Mouse (Mus musculus): ENCODE data around the gene Camk2n1. TPM values are rescaled to one million over a fixed set of nuclear protein-coding genes. Genes with fewer than 3 reads are reported as not detected.
A peak's percentile ranks its signal among the peaks of the same experiment; 100 is the strongest.

Camk2n1 gene
- polyA plus RNA-seq, 1 experiment from 2014 or later: 2.7 TPM

DNA sequence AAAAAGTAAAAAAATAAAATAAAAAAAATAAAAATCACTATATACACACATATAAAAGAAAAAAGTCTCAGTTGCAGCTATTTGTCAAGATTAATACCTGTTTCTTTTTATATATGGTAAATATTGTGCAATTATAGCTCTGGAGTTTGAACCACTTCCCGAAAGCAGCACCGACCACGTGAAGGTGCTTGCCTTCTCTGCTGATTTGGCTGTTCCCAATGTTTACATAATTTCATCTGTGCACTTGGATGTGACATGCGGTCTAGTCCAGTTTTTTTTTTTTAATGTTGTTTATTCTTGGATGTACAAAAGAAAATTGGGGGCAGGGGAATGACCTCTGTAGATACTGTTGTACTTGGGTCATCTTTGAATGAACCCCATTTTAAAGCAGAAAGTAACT, 3.0 kb downstream of the Camk2n1 start:
- DNase-seq (ENCODE audit: low spot score): no peak
- Histone ChIP-seq H3K4me3 (ENCODE audit: low read depth, low read length) (no peak overlapping the region), H3K4me2 (ENCODE audit: low read depth, low read length) (no peak overlapping the region), H3K36me3 (replicated peaks; ENCODE audit: control insufficient read depth, insufficient read depth, low read depth, low read length) (no peaks in the 10 kb centered on the region), H3K9ac (replicated peaks; ENCODE audit: low read length) (no peak overlapping the region), H3K27ac (replicated peaks; ENCODE audit: low read depth, low read length) (no peak overlapping the region), H3K4me1 (ENCODE audit: control insufficient read depth, insufficient read depth, low read length) (peaks cover 6% of the 10 kb centered on the region), H3K9me3 (replicated peaks; ENCODE audit: control insufficient read depth, low read length) (no peaks in the 10 kb centered on the region), H3K27me3 (ENCODE audit: control insufficient read depth, insufficient read depth, low read length) (peaks cover 19% of the 10 kb centered on the region)
- no peak for ATAC-seq (replicated peaks; ENCODE audit: insufficient number of reproducible peaks, low FRiP score, low TSS enrichment, low read depth)
- WGBS: 41% methylated on average over 4 of the region's 4 CpGs

- Histone ChIP-seq H3K9ac (replicated peaks; ENCODE audit: low read length) (no peak overlapping the region), H3K9me3 (replicated peaks; ENCODE audit: control insufficient read depth, low read length) (no peaks in the 10 kb centered on the region), H3K27ac (replicated peaks; ENCODE audit: low read depth, low read length) (no peak overlapping the region), H3K4me2 (ENCODE audit: low read depth, low read length) (no peak overlapping the region), H3K27me3 (ENCODE audit: control insufficient read depth, insufficient read depth, low read length) (peaks cover 18% of the 10 kb centered on the region), H3K4me1 (ENCODE audit: control insufficient read depth, insufficient read depth, low read length) (peaks cover 8% of the 10 kb centered on the region), H3K36me3 (replicated peaks; ENCODE audit: control insufficient read depth, insufficient read depth, low read depth, low read length) (no peaks in the 10 kb centered on the region), H3K4me3 (ENCODE audit: low read depth, low read length) (no peak overlapping the region)
- WGBS: 73% methylated on average over 7 of the region's 7 CpGs
- no peak for DNase-seq (ENCODE audit: low spot score)
- no peak for ATAC-seq (replicated peaks; ENCODE audit: insufficient number of reproducible peaks, low FRiP score, low TSS enrichment, low read depth)
Measured at GRCm38 (mm10) chr4:138458171-138458570, 4.1 kb downstream of the Camk2n1 start.

GRCm38 (mm10) chr4:138458735-138459440, 4.8 kb downstream of the Camk2n1 start:
- H3K4me2 ChIP-seq (ENCODE audit: low read depth, low read length): no peak overlapping the region
- no peaks in the 10 kb centered on the region for H3K9me3 ChIP-seq (replicated peaks; ENCODE audit: control insufficient read depth, low read length)
- H3K4me3 ChIP-seq (ENCODE audit: low read depth, low read length): no peak overlapping the region
- peaks cover 13% of the 10 kb centered on the region for H3K27me3 ChIP-seq (ENCODE audit: control insufficient read depth, insufficient read depth, low read length)
- WGBS: 44% methylated on average over 5 of the region's 5 CpGs
- no peak overlapping the region for H3K27ac ChIP-seq (replicated peaks; ENCODE audit: low read depth, low read length)
- peaks cover 3% of the 10 kb centered on the region for H3K4me1 ChIP-seq (ENCODE audit: control insufficient read depth, insufficient read depth, low read length)
- no peak overlapping the region for H3K9ac ChIP-seq (replicated peaks; ENCODE audit: low read length)
- no peak for ATAC-seq (replicated peaks; ENCODE audit: insufficient number of reproducible peaks, low FRiP score, low TSS enrichment, low read depth)
- no peaks in the 10 kb centered on the region for H3K36me3 ChIP-seq (replicated peaks; ENCODE audit: control insufficient read depth, insufficient read depth, low read depth, low read length)
- no peak for DNase-seq (ENCODE audit: low spot score)

DNA sequence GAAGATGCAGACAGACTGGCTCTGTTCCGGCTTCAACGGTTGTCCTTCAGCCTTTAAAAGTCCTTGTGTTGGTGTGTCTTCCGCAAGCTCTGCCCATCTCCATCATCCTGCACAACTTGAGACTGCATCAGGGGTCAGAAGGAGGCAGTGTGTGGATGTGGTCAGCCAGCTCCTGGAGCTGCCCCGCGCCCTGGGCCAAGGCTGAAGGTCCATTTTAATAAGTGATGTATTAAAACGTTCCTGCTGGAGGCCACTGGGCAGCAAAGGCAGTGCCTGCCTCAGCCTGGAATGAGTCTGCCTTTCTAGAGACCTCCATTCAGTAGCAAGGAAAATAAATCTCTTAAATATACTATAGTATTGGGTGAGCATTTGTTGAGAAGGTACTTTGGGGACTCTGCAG, 5.7 kb downstream of the Camk2n1 start:
- Histone ChIP-seq H3K27ac (replicated peaks; ENCODE audit: low read depth, low read length) (no peak overlapping the region), H3K4me3 (ENCODE audit: low read depth, low read length) (no peak overlapping the region), H3K9ac (replicated peaks; ENCODE audit: low read length) (no peak overlapping the region), H3K4me2 (ENCODE audit: low read depth, low read length) (no peak overlapping the region), H3K27me3 (ENCODE audit: control insufficient read depth, insufficient read depth, low read length) (peaks cover 11% of the 10 kb centered on the region), H3K9me3 (replicated peaks; ENCODE audit: control insufficient read depth, low read length) (no peaks in the 10 kb centered on the region), H3K4me1 (ENCODE audit: control insufficient read depth, insufficient read depth, low read length) (peaks cover 6% of the 10 kb centered on the region), H3K36me3 (replicated peaks; ENCODE audit: control insufficient read depth, insufficient read depth, low read depth, low read length) (no peaks in the 10 kb centered on the region)
- WGBS: 74% methylated on average over 6 of the region's 6 CpGs
- ATAC-seq (replicated peaks; ENCODE audit: insufficient number of reproducible peaks, low FRiP score, low TSS enrichment, low read depth) (no peak), DNase-seq (ENCODE audit: low spot score) (no peak)

DNA sequence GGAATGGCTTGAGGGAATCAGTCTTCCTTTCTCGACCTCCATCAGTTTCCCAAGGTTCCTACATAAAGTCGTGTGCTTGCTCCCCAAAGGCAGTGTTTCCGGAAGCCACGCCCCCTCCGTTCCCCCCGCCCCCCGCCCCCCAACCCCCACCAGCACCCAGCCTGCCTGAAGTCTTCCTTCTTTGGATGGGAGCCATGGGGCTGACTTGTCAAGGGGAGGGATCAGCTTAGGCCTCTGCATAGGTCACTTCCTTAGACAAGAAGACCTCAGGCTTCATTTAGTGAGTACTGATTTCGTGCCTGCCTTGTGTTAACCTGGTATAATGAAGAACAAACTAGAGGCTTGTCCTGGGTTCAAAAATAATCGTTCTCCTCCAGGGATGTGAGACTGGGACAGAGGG, 6.8 kb downstream of the Camk2n1 start:
- H3K4me3 ChIP-seq (ENCODE audit: low read depth, low read length): no peak overlapping the region
- H3K4me2 ChIP-seq (ENCODE audit: low read depth, low read length): no peak overlapping the region
- WGBS: 19% methylated on average over 9 of the region's 9 CpGs
- H3K36me3 ChIP-seq (replicated peaks; ENCODE audit: control insufficient read depth, insufficient read depth, low read depth, low read length): no peaks in the 10 kb centered on the region
- H3K27ac ChIP-seq (replicated peaks; ENCODE audit: low read depth, low read length): no peak overlapping the region
- peaks cover 6% of the 10 kb centered on the region for H3K4me1 ChIP-seq (ENCODE audit: control insufficient read depth, insufficient read depth, low read length)
- H3K9me3 ChIP-seq (replicated peaks; ENCODE audit: control insufficient read depth, low read length): no peaks in the 10 kb centered on the region
- DNase-seq (ENCODE audit: low spot score) (no peak), ATAC-seq (replicated peaks; ENCODE audit: insufficient number of reproducible peaks, low FRiP score, low TSS enrichment, low read depth) (no peak)
- H3K9ac ChIP-seq (replicated peaks; ENCODE audit: low read length): no peak overlapping the region
- peaks cover 9% of the 10 kb centered on the region for H3K27me3 ChIP-seq (ENCODE audit: control insufficient read depth, insufficient read depth, low read length)

- WGBS: 92% methylated on average over 5 of the region's 5 CpGs
- Histone ChIP-seq H3K27me3 (ENCODE audit: control insufficient read depth, insufficient read depth, low read length) (peaks cover 4% of the 10 kb centered on the region), H3K4me2 (ENCODE audit: low read depth, low read length) (no peak overlapping the region), H3K9ac (replicated peaks; ENCODE audit: low read length) (no peak overlapping the region), H3K4me3 (ENCODE audit: low read depth, low read length) (no peak overlapping the region), H3K9me3 (replicated peaks; ENCODE audit: control insufficient read depth, low read length) (no peaks in the 10 kb centered on the region), H3K4me1 (ENCODE audit: control insufficient read depth, insufficient read depth, low read length) (peaks cover 6% of the 10 kb centered on the region), H3K36me3 (replicated peaks; ENCODE audit: control insufficient read depth, insufficient read depth, low read depth, low read length) (no peaks in the 10 kb centered on the region), H3K27ac (replicated peaks; ENCODE audit: low read depth, low read length) (no peak overlapping the region)
- ATAC-seq (replicated peaks; ENCODE audit: insufficient number of reproducible peaks, low FRiP score, low TSS enrichment, low read depth) (no peak), DNase-seq (ENCODE audit: low spot score) (no peak)
Measured at GRCm38 (mm10) chr4:138461471-138461870, 7.4 kb downstream of the Camk2n1 start.

DNA sequence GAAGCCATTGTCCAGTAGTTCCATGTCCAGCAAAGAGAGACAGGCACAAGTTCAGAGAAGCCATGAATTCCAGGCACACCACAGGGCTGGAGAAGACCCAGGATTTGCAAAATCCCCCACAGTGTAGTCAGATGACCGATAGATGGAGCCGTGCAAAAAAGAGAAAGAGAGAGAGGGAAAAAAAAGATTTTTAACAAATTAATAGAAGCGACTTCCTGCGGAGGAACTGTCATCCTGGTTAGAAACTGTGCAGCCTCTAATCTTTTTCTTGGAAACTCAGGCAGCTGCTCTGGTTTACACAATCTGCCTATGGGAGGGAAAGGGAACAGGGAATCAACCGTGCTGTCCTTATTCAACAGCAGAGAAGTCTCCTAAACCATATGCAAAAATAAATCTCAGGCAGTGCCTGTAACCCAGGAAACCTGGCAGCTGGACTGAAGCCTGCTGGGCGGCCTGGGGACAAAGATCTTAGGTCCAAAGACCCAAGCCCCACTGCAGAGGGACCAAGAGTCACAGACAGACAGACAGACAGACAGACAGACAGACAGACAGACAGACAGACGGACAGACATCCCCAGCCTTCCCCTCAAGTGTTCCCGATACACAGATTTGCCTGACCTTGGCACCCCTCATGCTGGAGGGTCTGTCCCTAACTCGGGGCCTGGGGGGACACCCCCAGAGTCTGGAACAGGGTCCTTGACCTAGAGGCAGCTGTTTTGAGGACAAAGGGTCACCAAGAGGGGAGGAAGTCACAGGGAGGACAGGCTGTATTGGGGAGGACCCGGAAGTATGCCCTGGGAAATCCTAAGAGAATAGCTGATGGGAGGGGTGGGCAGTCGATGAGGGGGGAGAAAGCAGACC, 9.1 kb downstream of the Camk2n1 start:
- ATAC-seq (replicated peaks; ENCODE audit: insufficient number of reproducible peaks, low FRiP score, low TSS enrichment, low read depth) (0 out of 2 replicates have a peak, but pooled peaks have one; percentile 36), DNase-seq (ENCODE audit: low spot score) (peak; percentile 54)
- peaks cover 6% of the 10 kb centered on the region for H3K4me1 ChIP-seq (ENCODE audit: control insufficient read depth, insufficient read depth, low read length)
- no peaks in the 10 kb centered on the region for H3K9me3 ChIP-seq (replicated peaks; ENCODE audit: control insufficient read depth, low read length)
- no peak overlapping the region for H3K4me3 ChIP-seq (ENCODE audit: low read depth, low read length)
- 5% methylated on average over 11 of the region's 11 CpGs for WGBS
- H3K9ac ChIP-seq (replicated peaks; ENCODE audit: low read length): no peak overlapping the region
- H3K36me3 ChIP-seq (replicated peaks; ENCODE audit: control insufficient read depth, insufficient read depth, low read depth, low read length): no peaks in the 10 kb centered on the region
- peak overlapping the region; percentile 0; the same call in 1 of the 2 replicates for H3K4me2 ChIP-seq (ENCODE audit: low read depth, low read length)
- no peak overlapping the region for H3K27ac ChIP-seq (replicated peaks; ENCODE audit: low read depth, low read length)
- H3K27me3 ChIP-seq (ENCODE audit: control insufficient read depth, insufficient read depth, low read length): peaks cover 2% of the 10 kb centered on the region
